Mouse (Mus musculus) lung, postnatal 36 days (tissue): ENCODE data around the gene Thumpd3.

Source experiments
- DNase-seq: peaks from one replicate; pipeline ENCODE4 v3.0.0; 2022; ENCODE audit warnings: mixed read lengths

The Thumpd3 gene

GRCm38 (mm10) chr6:113046041-113046975, at the start of gene Thumpd3:
Thumpd3 (plus strand) TSS chr6:113046225.
- peak; percentile 98 for DNase-seq

GRCm38 (mm10) chr6:112999199-112999598, 46.8 kb upstream of the Thumpd3 start:
- DNase-seq, result no peak

GRCm38 (mm10) chr6:113000666-113001287, 45.2 kb upstream of the Thumpd3 start:
- peak; percentile 92 for DNase-seq

- peak; percentile 34 for DNase-seq
These were observed 44.3 kb upstream of the Thumpd3 start for GRCm38 (mm10) chr6:113001719-113002118.

GRCm38 (mm10) chr6:113003313-113004111, 42.5 kb upstream of the Thumpd3 start:
- DNase-seq, result no peak

GRCm38 (mm10) chr6:113006833-113007232, 39.2 kb upstream of the Thumpd3 start:
- DNase-seq, result peak; percentile 12

- no peak for DNase-seq
These were observed 34.1 kb upstream of the Thumpd3 start for GRCm38 (mm10) chr6:113011886-113012285.

GRCm38 (mm10) chr6:113012495-113012941, 33.5 kb upstream of the Thumpd3 start:
- DNase-seq, result peak; percentile 59

GRCm38 (mm10) chr6:113013550-113013949, 32.5 kb upstream of the Thumpd3 start:
- DNase-seq, result no peak

- no peak for DNase-seq
These were observed 28.5 kb upstream of the Thumpd3 start for GRCm38 (mm10) chr6:113017500-113018047.

GRCm38 (mm10) chr6:113018139-113018538, 27.9 kb upstream of the Thumpd3 start:
- DNase-seq, result no peak

- DNase-seq, result no peak
These were observed 21.2 kb upstream of the Thumpd3 start for GRCm38 (mm10) chr6:113024866-113025265.

GRCm38 (mm10) chr6:113025774-113026173, 20.3 kb upstream of the Thumpd3 start:
- DNase-seq, result no peak

- no peak for DNase-seq
These were observed 18.6 kb upstream of the Thumpd3 start for GRCm38 (mm10) chr6:113027446-113027845.

- no peak for DNase-seq
These were observed 17.0 kb upstream of the Thumpd3 start for GRCm38 (mm10) chr6:113029006-113029405.

GRCm38 (mm10) chr6:113030553-113030952, 15.5 kb upstream of the Thumpd3 start:
- DNase-seq, result no peak

- peak; percentile 61 for DNase-seq
These were observed 14.9 kb upstream of the Thumpd3 start for GRCm38 (mm10) chr6:113030970-113031660.

GRCm38 (mm10) chr6:113032121-113032520, 13.9 kb upstream of the Thumpd3 start:
- no peak for DNase-seq

GRCm38 (mm10) chr6:113033185-113033584, 12.8 kb upstream of the Thumpd3 start:
- no peak for DNase-seq

GRCm38 (mm10) chr6:113034466-113034865, 11.6 kb upstream of the Thumpd3 start:
- no peak for DNase-seq

- no peak for DNase-seq
These were observed 9.4 kb upstream of the Thumpd3 start for GRCm38 (mm10) chr6:113036463-113037175.
